Mouse (Mus musculus) kidney, postnatal 10 days (tissue): ENCODE measurements around the gene Hsf2.

Source experiments
- DNase-seq: peaks from one replicate; pipeline ENCODE4 v3.0.0; 2021; ENCODE audit warnings: mixed read lengths

Gene Hsf2

GRCm38 (mm10) chr10:57485908-57486541 lies at the start of gene Hsf2:
TSS of gene Hsf2 (plus strand) at chr10:57486385.
- DNase-seq, result peak; percentile 97

GRCm38 (mm10) chr10:57437898-57438297 lies 48.3 kb upstream of the Hsf2 start:
- peak; percentile 16 for DNase-seq

GRCm38 (mm10) chr10:57441049-57441448 lies 45.1 kb upstream of the Hsf2 start:
- DNase-seq, result no peak

- no peak for DNase-seq
Observed at GRCm38 (mm10) chr10:57444392-57444791, 41.8 kb upstream of the Hsf2 start.

GRCm38 (mm10) chr10:57445655-57446054 lies 40.5 kb upstream of the Hsf2 start:
- DNase-seq, result no peak

- no peak for DNase-seq
Observed at GRCm38 (mm10) chr10:57447657-57448050, 38.5 kb upstream of the Hsf2 start.

GRCm38 (mm10) chr10:57448051-57448716 lies 38.0 kb upstream of the Hsf2 start:
- DNase-seq, result peak; percentile 87

- DNase-seq, result peak; percentile 55
Observed at GRCm38 (mm10) chr10:57463298-57463697, 22.9 kb upstream of the Hsf2 start.

- no peak for DNase-seq
Observed at GRCm38 (mm10) chr10:57465768-57466167, 20.4 kb upstream of the Hsf2 start.

- no peak for DNase-seq
Observed at GRCm38 (mm10) chr10:57477121-57477843, 8.9 kb upstream of the Hsf2 start.

GRCm38 (mm10) chr10:57481717-57482116 lies 4.5 kb upstream of the Hsf2 start:
- no peak for DNase-seq

- DNase-seq, result no peak
Observed at GRCm38 (mm10) chr10:57484741-57485140, 1.4 kb upstream of the Hsf2 start.

- peak; percentile 89 for DNase-seq
Observed at GRCm38 (mm10) chr10:57486542-57487071, 422 bp downstream of the Hsf2 start.

GRCm38 (mm10) chr10:57487201-57487600 lies 1.0 kb downstream of the Hsf2 start:
- peak; percentile 13 for DNase-seq

- no peak for DNase-seq
Observed at GRCm38 (mm10) chr10:57488591-57488990, 2.4 kb downstream of the Hsf2 start.

- DNase-seq, result no peak
Observed at GRCm38 (mm10) chr10:57492050-57492449, 5.9 kb downstream of the Hsf2 start.

- DNase-seq, result no peak
Observed at GRCm38 (mm10) chr10:57499414-57500156, 13.4 kb downstream of the Hsf2 start.

GRCm38 (mm10) chr10:57514616-57515015 lies 28.4 kb downstream of the Hsf2 start:
- DNase-seq, result no peak

- no peak for DNase-seq
Observed at GRCm38 (mm10) chr10:57515278-57515677, 29.1 kb downstream of the Hsf2 start.

- no peak for DNase-seq
Observed at GRCm38 (mm10) chr10:57526469-57526868, 40.3 kb downstream of the Hsf2 start.

GRCm38 (mm10) chr10:57531076-57531475 lies 44.9 kb downstream of the Hsf2 start:
- no peak for DNase-seq

GRCm38 (mm10) chr10:57531616-57532217 lies 45.5 kb downstream of the Hsf2 start:
- no peak for DNase-seq
